ENCODE assay signal across 9 mouse cellular contexts in the genomic region with DNA sequence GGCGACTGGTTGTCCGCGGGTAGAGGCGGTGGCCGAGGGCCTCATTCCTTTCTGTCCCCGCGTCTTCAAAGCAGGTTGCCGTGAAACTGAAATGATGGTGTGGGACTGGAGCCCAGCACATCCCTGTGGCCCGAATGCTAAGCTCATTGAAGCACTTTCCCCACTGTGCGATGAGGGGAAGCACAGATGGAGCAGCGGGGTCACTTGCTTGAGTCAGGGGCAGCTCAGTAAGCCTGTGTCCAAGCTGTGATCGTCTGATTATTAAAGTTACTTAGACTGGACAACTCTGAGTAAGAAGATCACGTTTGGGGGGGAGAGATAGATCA. TPM values are rescaled to one million over a fixed set of nuclear protein-coding genes. Genes with fewer than 3 reads are reported as not detected.
A peak's percentile ranks its signal among the peaks of the same experiment; 100 is the strongest.
DNase-seq lines count a peak whose midpoint lies in the region; ATAC-seq and TF ChIP-seq lines count a peak whose summit lies in the region.
"Had no signal": no experiment of that assay in that cellular context is flagged by ENCODE, and none has a peak within 500 bp of the region (broad histone marks: within the 10 kb centered on the region; RNA-seq: fewer than 3 reads in every experiment).

No protein-coding gene starts in this region.

- no peak overlapping the region for H3K27ac ChIP-seq in heart, embryonic 13.5 days (replicated peaks)
- no peak overlapping the region for H3K27ac ChIP-seq in forebrain, embryonic 14.5 days (ENCODE audit: low read depth, low read length)
- H3K27ac ChIP-seq in liver, embryonic 15.5 days (replicated peaks) = no peak overlapping the region

- H3K4me2 ChIP-seq in heart, embryonic 13.5 days = peak overlapping the region; percentile 91
- peak overlapping the region; percentile 92 for H3K4me2 ChIP-seq in forebrain, embryonic 14.5 days (ENCODE audit: low read length)
- H3K4me2 ChIP-seq in liver, embryonic 15.5 days = peak overlapping the region; percentile 97

- no peak for TF ChIP-seq CTCF in E14TG2a.4 (conservative IDR thresholded peaks at IDR 0.05; ENCODE audit: low read length)

- H3K27me3 ChIP-seq in heart, embryonic 13.5 days (replicated peaks) = no peaks in the 10 kb centered on the region
- peaks cover 15% of the 10 kb centered on the region for H3K27me3 ChIP-seq in E14TG2a.4 (ENCODE audit: insufficient read depth, low read length)
- H3K27me3 ChIP-seq in forebrain, embryonic 14.5 days (replicated peaks; ENCODE audit: control insufficient read depth, insufficient read depth, low read length) = no peaks in the 10 kb centered on the region
- H3K27me3 ChIP-seq in liver, embryonic 15.5 days = peaks cover 11% of the 10 kb centered on the region; the same call in 1 of the 2 replicates

- no peak for DNase-seq in heart, adult 11 months
- no peak for DNase-seq in forebrain, embryonic 14.5 days (ENCODE audit: low spot score)
- no peak for DNase-seq in cerebellum, adult 8-10 months
- no peak for DNase-seq in adrenal gland, postnatal 36 days
- no peak for DNase-seq in gastrocnemius, adult 8-10 months (ENCODE audit: low spot score in 2 of 2)

- peaks cover 46% of the 10 kb centered on the region for H3K4me1 ChIP-seq in heart, embryonic 13.5 days
- H3K4me1 ChIP-seq in E14TG2a.4 (replicated peaks; ENCODE audit: low read depth, low read length) = peaks cover 52% of the 10 kb centered on the region
- peaks cover 5% of the 10 kb centered on the region; the same call in 1 of the 2 replicates for H3K4me1 ChIP-seq in forebrain, embryonic 14.5 days (ENCODE audit: control insufficient read depth, insufficient read depth, low read length)
- H3K4me1 ChIP-seq in liver, embryonic 15.5 days (replicated peaks) = peaks cover 64% of the 10 kb centered on the region

- H3K36me3 ChIP-seq in heart, embryonic 13.5 days = peaks cover 16% of the 10 kb centered on the region
- peaks cover 28% of the 10 kb centered on the region for H3K36me3 ChIP-seq in E14TG2a.4 (ENCODE audit: insufficient read depth, low read length)
- peaks cover 14% of the 10 kb centered on the region; the same call in 1 of the 2 replicates for H3K36me3 ChIP-seq in forebrain, embryonic 14.5 days (ENCODE audit: control insufficient read depth, insufficient read depth, low read length)
- H3K36me3 ChIP-seq in liver, embryonic 15.5 days (replicated peaks) = peaks cover 16% of the 10 kb centered on the region

- no peaks in the 10 kb centered on the region for H3K9me3 ChIP-seq in heart, embryonic 13.5 days
- H3K9me3 ChIP-seq in E14TG2a.4 (ENCODE audit: low read length) = no peaks in the 10 kb centered on the region
- H3K9me3 ChIP-seq in forebrain, embryonic 14.5 days (replicated peaks; ENCODE audit: control insufficient read depth, low read length) = no peaks in the 10 kb centered on the region
- H3K9me3 ChIP-seq in liver, embryonic 15.5 days (replicated peaks) = no peaks in the 10 kb centered on the region

- H3K9ac ChIP-seq in heart, embryonic 13.5 days = peak overlapping the region; percentile 81
- H3K9ac ChIP-seq in forebrain, embryonic 14.5 days (ENCODE audit: low read length) = peak overlapping the region; percentile 68
- peak overlapping the region; percentile 42 for H3K9ac ChIP-seq in liver, embryonic 15.5 days

- no peak for ATAC-seq in heart, embryonic 13.5 days (ENCODE audit: extremely low read depth, insufficient number of reproducible peaks, low FRiP score, low TSS enrichment)
- ATAC-seq in forebrain, embryonic 14.5 days = no peak
- no peak for ATAC-seq in liver, embryonic 15.5 days (ENCODE audit: insufficient read depth)

- peak overlapping the region; percentile 68 for H3K4me3 ChIP-seq in heart, embryonic 13.5 days
- H3K4me3 ChIP-seq in E14TG2a.4 (replicated peaks; ENCODE audit: low read length) = peak overlapping the region; percentile 84
- H3K4me3 ChIP-seq in forebrain, embryonic 14.5 days (ENCODE audit: low read depth, low read length) = peak overlapping the region; percentile 56
- peak overlapping the region; percentile 73 for H3K4me3 ChIP-seq in liver, embryonic 15.5 days (replicated peaks)

- 0% methylated on average over 13 of the region's 13 CpGs for WGBS in heart, embryonic 13.5 days
- 2% methylated on average over 13 of the region's 13 CpGs for WGBS in forebrain, embryonic 14.5 days
- WGBS in liver, embryonic 15.5 days (ENCODE audit: insufficient replicate concordance) = under 1% methylated on average over 13 of the region's 13 CpGs

RNA-seq across cellular contexts. Expression of a gene that starts 0.3 kb away (rescaled TPM):
- polyA plus RNA-seq in heart, embryonic 13.5 days (2015; fragmentation: Nextera tagmentation; extraction: Ambion mirVana) = 16.0 and 18.3 TPM in 2 replicates
- 44.6 and 46.2 TPM in 2 replicates for polyA plus RNA-seq in forebrain, embryonic 14.5 days (2014; fragmentation: Nextera tagmentation; extraction: Ambion mirVana)
- polyA plus RNA-seq in liver, embryonic 15.5 days (2015; fragmentation: Nextera tagmentation; extraction: Ambion mirVana) = 12.3 and 13.9 TPM in 2 replicates
- total RNA-seq in adrenal gland, postnatal 36 days (2021) = 10 to 100 TPM; 20.0 to 22.9 TPM
- 1 to 10 TPM; 1.7 to 3.9 (median 2.8) TPM for total RNA-seq in gastrocnemius, adult 8-10 months (2022)

RNA-seq across cellular contexts. Expression of a gene that starts 9.6 kb away (rescaled TPM):
- 153 and 160 TPM in 2 replicates for polyA plus RNA-seq in heart, embryonic 13.5 days (2015; fragmentation: Nextera tagmentation; extraction: Ambion mirVana)
- polyA plus RNA-seq in forebrain, embryonic 14.5 days (2014; fragmentation: Nextera tagmentation; extraction: Ambion mirVana) = 132 TPM in 2 replicates
- 131 and 132 TPM in 2 replicates for polyA plus RNA-seq in liver, embryonic 15.5 days (2015; fragmentation: Nextera tagmentation; extraction: Ambion mirVana)
- 10 to 100 TPM; 16.1 to 19.4 TPM for total RNA-seq in adrenal gland, postnatal 36 days (2021)
- 10 to 100 TPM; 27.6 to 34.9 (median 31.9) TPM for total RNA-seq in gastrocnemius, adult 8-10 months (2022)

RNA-seq across cellular contexts. Expression of a gene that starts 44.7 kb away (rescaled TPM):
- 0.03 and 0.08 TPM in 2 replicates for polyA plus RNA-seq in heart, embryonic 13.5 days (2015; fragmentation: Nextera tagmentation; extraction: Ambion mirVana)
- 2.0 and 2.4 TPM in 2 replicates for polyA plus RNA-seq in forebrain, embryonic 14.5 days (2014; fragmentation: Nextera tagmentation; extraction: Ambion mirVana)
- 0.02 TPM in 1 of 2 replicates, not detected in the other for polyA plus RNA-seq in liver, embryonic 15.5 days (2015; fragmentation: Nextera tagmentation; extraction: Ambion mirVana)
- 10 to 100 TPM in 1 of 2 experiments, 1 to 10 TPM in 1; 3.4 to 12.2 TPM for total RNA-seq in adrenal gland, postnatal 36 days (2021)
- under 1 TPM in 1 of 4 experiments, not detected in 3; 0.11 TPM for total RNA-seq in gastrocnemius, adult 8-10 months (2022)
- total RNA-seq: neutrophil, adult 5-6 weeks had no signal

RNA-seq across cellular contexts. Expression of a gene that starts 57.4 kb away (rescaled TPM):
- polyA plus RNA-seq in heart, embryonic 13.5 days (2015; fragmentation: Nextera tagmentation; extraction: Ambion mirVana) = 98.8 and 108 TPM in 2 replicates
- polyA plus RNA-seq in forebrain, embryonic 14.5 days (2014; fragmentation: Nextera tagmentation; extraction: Ambion mirVana) = 175 and 178 TPM in 2 replicates
- 23.2 and 26.1 TPM in 2 replicates for polyA plus RNA-seq in liver, embryonic 15.5 days (2015; fragmentation: Nextera tagmentation; extraction: Ambion mirVana)
- 100 to 1,000 TPM; 191 to 211 TPM for total RNA-seq in adrenal gland, postnatal 36 days (2021)
- total RNA-seq in gastrocnemius, adult 8-10 months (2022) = 100 to 1,000 TPM; 260 to 347 (median 290) TPM
